Mouse (Mus musculus): ENCODE measurements around the gene Lrat.

The Lrat gene

DNA sequence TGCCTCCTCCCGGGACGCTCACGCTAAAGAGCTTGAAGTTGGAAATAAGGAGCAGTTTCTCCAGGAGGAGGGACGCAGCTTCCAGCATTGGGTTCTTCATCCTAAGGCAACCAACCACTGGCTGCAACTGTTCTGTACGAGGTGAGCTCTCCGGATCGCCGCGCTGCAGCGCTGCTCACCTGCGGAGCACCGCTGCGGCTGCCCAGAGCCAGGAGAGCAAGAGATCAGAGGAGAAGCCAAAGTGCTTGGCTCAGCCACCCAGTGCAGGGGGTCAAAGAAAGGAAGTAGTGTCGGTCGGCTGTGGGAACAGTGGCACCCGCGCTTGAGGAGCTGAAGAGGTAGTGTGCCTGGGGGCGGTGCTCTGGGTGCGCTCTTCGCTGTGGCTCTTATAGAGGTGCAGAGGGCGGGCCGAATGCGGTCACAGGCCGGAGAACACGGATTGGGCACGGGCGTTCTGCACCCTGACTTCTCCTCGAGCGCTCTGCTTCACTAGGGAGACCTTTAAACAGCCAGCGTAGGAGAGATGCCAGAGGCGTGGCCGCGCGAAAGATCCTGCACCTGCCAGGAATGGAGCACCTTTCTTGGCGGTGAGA lies at the start of gene Lrat:
Gene Lrat (minus strand): TSS at position 361 of the 593 bp plus-strand sequence.
- no peak for DNase-seq (ENCODE audit: low spot score)

DNA sequence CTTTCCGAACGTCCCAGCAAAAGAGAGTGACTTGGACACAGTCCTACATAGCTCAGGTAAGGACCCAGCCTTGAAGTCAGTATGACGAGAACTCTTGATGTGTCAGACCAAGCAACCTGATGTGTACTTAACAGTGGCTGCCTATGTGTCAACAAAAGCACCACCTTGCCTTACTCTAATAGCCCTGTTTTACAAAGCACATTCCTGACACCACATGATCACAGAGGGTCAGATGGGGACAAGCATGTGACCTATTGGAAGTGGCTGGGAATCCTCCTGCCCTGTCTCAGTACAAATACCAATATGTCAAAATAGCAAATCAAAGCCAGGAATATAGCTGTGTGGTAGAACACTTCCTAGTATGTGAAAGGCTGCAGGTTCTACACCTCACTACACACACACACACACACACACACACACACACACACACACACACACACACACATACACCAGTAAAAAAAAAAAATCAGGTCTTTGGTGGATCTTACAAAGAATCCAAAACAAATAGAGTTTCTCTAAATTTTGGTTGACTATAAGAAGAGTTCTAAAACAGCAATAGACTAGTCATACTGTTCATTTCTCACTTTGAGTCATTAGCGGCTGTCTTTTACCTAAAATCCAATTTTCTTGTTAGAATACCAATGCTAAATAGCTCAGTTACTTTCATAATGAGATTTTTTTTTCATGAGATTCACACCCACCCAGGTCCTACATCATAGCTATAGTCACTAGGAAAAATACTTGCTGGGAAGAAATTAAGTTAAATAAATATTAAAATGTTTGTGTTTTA lies 48.6 kb upstream of the Lrat start:
- DNase-seq (ENCODE audit: low spot score), result no peak

- DNase-seq (ENCODE audit: low spot score), result no peak
Observed at GRCm38 (mm10) chr3:82950639-82951038, 46.9 kb upstream of the Lrat start.

GRCm38 (mm10) chr3:82950208-82950607 lies 46.4 kb upstream of the Lrat start:
- DNase-seq (ENCODE audit: low spot score), result no peak

- DNase-seq (ENCODE audit: low spot score), result no peak
Observed at GRCm38 (mm10) chr3:82946375-82947107, 42.8 kb upstream of the Lrat start.

GRCm38 (mm10) chr3:82927917-82928316 lies 24.1 kb upstream of the Lrat start:
- no peak for DNase-seq (ENCODE audit: low spot score)

- DNase-seq (ENCODE audit: low spot score), result no peak
Observed at GRCm38 (mm10) chr3:82915632-82916031, 11.9 kb upstream of the Lrat start.

DNA sequence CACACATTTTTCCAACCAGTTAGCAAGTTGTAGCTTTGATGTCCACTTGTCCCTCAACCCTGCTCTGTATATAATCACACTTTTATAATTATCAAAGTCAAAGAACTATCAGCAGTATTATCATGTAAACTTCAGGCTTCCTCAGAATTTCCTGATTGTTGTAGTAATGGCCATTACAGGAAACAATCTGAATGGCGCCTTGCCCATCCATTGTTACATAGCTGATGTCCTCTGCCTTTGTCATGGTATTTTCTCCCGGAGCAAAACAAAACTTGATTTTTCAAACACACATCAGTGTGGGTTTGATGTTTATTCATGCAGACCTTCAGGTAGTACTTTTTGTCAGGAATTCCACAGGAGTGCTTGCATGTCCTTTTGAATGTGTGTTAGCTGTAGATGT lies 4.9 kb upstream of the Lrat start:
- DNase-seq (ENCODE audit: low spot score), result no peak

DNA sequence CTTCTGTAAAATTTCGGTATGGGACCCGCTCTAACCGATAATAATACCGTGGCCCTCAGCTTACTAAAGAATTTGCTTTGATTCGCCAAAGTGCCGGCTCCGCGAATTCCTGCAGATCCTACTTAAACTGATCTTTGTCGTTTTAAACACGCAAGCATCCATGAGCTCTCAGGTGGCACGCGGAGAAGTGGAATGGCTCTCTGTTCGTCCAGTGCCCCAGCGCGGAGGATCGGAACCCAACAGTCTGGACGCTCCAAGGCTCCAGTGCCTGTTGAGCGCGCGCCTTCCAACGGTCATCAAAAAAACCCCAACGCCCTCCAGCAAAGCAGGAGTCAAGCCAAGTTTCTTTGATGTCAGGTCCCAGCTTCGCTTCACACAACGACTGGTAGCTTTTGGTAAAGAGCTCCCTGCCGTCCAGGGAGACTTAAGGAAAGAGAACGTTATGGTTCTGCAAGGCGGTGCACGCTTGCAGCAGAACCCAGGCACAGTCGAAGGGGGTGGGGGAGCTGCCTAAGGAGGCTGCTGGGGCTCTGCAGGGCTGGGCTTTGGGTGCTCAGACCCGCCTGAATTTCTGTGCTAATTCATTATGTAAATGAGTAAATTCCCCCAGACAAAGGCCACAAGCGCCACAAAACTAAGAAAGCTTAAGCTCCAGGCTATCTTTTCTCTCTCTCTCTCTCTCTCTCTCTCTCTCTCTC lies 587 bp upstream of the Lrat start:
- no peak for DNase-seq (ENCODE audit: low spot score)

GRCm38 (mm10) chr3:82902757-82903612 lies 788 bp downstream of the Lrat start:
- no peak for DNase-seq (ENCODE audit: low spot score)

DNA sequence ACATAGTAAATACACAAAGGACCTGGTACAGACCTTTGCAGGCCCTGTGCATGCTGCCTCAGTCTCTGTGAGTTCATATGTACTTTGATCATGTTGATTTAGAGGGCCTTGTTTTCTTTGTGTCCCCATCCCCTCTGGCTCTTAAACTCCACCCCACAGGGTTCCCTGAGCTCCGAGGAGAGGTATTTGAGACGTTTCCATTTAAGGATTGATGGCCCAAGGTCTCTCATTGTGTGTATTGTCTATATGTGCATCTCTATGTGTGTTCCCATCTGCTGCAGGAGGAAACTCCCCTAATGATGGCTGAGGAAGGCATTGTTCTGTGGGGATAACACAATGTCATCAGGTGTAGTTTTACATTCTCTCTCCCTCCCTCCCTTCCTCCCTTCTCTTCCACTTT lies 14.9 kb downstream of the Lrat start:
- DNase-seq (ENCODE audit: low spot score), result no peak

- no peak for DNase-seq (ENCODE audit: low spot score)
Observed at GRCm38 (mm10) chr3:82877258-82877657, 26.5 kb downstream of the Lrat start.

GRCm38 (mm10) chr3:82876372-82876739 lies 27.4 kb downstream of the Lrat start, which contains the start of gene Rbm46:
TSS of gene Rbm46 (minus strand) at chr3:82876483.
- DNase-seq (ENCODE audit: low spot score), result peak; percentile 18

GRCm38 (mm10) chr3:82875671-82876371 lies 28.0 kb downstream of the Lrat start:
- no peak for DNase-seq (ENCODE audit: low spot score)

DNA sequence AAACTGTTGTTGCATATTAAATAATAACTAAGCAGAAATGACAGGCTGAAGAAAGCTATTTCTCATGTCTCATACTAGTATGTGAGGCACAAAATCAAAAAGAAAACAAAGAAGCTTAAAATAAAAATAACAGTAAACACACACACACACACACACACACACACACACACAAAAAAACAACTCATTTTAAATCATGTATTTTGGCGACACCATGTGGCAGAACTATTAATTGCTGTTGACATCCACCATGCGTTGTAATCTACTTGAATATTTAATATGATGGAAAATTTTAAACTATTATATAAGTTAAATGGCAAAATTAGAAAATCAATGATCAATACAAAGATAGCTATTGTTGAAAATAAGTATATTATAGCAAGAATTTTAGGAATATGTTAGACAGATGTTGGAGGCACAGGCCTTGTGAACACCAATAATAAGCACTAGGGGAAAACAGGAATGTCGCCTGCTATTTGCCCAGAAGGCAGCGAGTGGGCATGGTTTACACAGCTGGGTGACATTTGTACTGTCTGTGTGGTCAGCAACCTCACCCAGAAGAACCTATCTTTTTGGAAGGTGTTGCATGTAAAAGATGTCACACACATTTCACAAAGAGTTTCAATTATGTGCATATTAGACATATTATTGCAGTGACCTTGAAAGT lies 46.2 kb downstream of the Lrat start:
- DNase-seq (ENCODE audit: low spot score), result peak; percentile 8
